Mouse (Mus musculus) bone marrow macrophage, adult 2 months (primary cell): Measurements from ENCODE around the gene Stx2.

Experiments
- CTCF ChIP-seq: IDR thresholded peaks from 2 replicates; pipeline ENCODE4 v1.5.1; 2012; ENCODE audit warnings: low read depth, mild to moderate bottlenecking, low read length, moderate library complexity
- POLR2A ChIP-seq: IDR thresholded peaks from 2 replicates; pipeline ENCODE4 v1.6.1; 2012; ENCODE audit warnings: mild to moderate bottlenecking, low read depth, low read length, borderline replicate concordance

- TF ChIP-seq POLR2A (no peak), CTCF (no peak)
These were observed 6.6 kb upstream of the Stx2 start for GRCm38 (mm10) chr5:129015020-129015419.
